Mouse (Mus musculus): Measurements from ENCODE around the gene Prss22. TPM values are rescaled to one million over a fixed set of nuclear protein-coding genes. Genes with fewer than 3 reads are reported as not detected.

The Prss22 gene
- polyA plus RNA-seq, 1 experiment from 2014 or later, result 1.3 TPM

DNA sequence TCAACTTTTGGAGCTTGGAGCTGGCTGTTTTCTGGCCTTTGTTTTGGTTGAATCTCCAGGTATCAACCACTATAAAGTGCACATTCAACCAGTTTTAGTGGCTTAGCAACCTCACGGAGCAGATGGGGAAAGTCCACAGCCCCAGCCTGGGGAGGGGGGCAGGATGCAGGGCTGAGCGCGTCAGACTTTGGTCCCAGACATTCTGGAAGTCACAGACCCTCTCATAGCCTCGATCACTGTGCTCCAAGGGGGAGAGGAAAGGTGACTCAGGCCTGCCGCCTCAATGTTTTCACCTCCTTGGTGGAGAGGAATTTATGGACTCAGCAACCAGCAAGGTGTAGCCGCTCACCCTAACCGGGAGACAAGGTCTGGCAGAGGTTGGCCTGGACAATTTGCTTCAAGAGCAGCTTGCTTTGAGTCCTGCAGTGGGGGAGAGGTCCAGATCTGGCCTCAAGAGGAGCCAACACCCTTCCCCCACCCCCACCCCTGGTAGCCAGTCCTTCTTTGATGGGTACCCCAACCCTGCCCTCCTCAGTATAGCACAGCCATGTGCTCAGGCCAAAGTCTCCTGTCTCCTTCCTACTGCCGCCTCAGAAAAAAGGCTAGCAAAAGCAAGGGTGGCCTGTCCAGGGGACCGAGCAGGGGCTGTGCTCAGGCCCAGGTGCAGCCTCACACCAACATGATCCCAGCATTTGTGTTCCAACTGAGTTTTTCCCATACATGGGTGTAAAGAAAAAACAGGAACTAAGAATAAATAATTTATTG lies 4.9 kb downstream of the Prss22 start:
- peaks cover 6% of the 10 kb centered on the region; the same call in 1 of the 2 replicates for H3K27me3 ChIP-seq (ENCODE audit: low read depth, poor library complexity, severe bottlenecking)
- H3K36me3 ChIP-seq, result no peaks in the 10 kb centered on the region
- no peaks in the 10 kb centered on the region for H3K9me3 ChIP-seq (replicated peaks)
- peak overlapping the region; percentile 77 for H3K27ac ChIP-seq
- H3K4me1 ChIP-seq, result peaks cover 12% of the 10 kb centered on the region
- WGBS, result 61% methylated on average over 9 of the region's 9 CpGs
- DNase-seq (ENCODE audit: low spot score), result peak; percentile 39
- peak overlapping the region; percentile 42 for H3K4me3 ChIP-seq

DNA sequence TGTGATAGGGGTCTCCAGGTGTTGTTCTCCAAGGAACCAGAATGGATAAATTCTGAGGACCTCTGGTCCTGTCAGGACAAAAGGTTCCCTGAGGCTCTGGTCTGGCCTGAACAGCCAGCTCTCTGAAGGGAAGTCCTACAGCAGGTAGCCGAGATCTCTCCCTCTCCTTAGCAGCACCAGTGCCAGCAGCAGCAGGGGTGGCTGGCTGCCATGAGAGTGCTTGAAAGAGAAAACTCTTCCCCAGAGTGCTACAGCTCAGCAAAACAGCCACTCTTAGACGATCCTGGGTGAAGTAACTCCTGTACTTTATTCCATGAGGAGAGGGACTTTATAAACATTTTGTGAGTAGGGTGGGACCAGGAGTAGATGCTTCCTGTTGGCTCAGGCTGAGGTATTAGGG lies 8.1 kb downstream of the Prss22 start:
- 55% methylated on average over 2 of the region's 2 CpGs for WGBS
- no peak overlapping the region for H3K4me3 ChIP-seq
- H3K9me3 ChIP-seq (replicated peaks), result no peaks in the 10 kb centered on the region
- H3K4me1 ChIP-seq, result peaks cover 12% of the 10 kb centered on the region
- H3K27me3 ChIP-seq (ENCODE audit: low read depth, poor library complexity, severe bottlenecking), result peaks cover 5% of the 10 kb centered on the region; the same call in 1 of the 2 replicates
- no peaks in the 10 kb centered on the region for H3K36me3 ChIP-seq
- H3K27ac ChIP-seq, result no peak overlapping the region
- DNase-seq (ENCODE audit: low spot score), result no peak

DNA sequence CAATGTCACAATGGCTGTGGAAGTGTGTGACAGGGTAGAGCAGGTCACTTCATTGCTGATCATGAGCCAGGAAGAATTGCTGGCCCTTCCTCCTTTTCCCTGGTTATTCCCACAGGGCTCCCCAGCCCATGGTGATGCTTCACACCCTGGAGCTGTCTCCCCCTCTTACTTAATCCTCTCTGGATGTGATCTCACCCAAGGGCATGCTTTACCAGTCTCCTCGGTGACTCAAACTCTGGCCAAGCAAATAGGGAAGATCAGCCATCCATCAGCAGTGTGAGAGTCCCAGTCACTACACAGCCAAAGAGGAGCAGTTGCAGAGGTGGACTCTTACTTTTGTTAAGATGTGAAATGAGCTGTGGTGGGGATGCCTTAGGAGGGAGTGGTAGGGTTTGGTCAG lies 12.9 kb downstream of the Prss22 start:
- no peaks in the 10 kb centered on the region for H3K36me3 ChIP-seq
- no peaks in the 10 kb centered on the region for H3K9me3 ChIP-seq (replicated peaks)
- no peaks in the 10 kb centered on the region for H3K27me3 ChIP-seq (ENCODE audit: low read depth, poor library complexity, severe bottlenecking)
- H3K4me1 ChIP-seq, result peaks cover 6% of the 10 kb centered on the region
- no peak for DNase-seq (ENCODE audit: low spot score)
- 91% methylated on average over 1 of the region's 1 CpGs for WGBS
- H3K27ac ChIP-seq, result no peak overlapping the region
- no peak overlapping the region for H3K4me3 ChIP-seq

DNA sequence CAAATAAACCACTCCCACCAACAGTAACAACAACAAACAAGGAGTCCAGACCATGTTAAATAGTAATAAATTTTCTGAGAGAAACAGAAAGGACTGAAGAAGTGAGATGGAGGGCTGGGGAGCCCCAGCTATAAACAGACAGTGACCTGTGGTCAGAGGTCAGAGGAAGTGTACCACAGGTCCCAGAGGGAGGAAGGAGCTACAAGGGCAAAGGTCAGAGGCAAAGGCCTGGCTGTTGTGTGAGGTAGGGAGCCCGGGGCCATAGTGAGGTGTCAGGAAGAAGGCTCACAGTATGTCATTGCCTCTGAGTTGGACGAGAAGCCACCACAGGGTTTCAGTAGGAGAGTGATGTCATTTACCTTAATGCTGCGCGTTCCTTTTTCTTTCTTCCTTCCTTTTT lies 15.0 kb downstream of the Prss22 start:
- peaks cover 6% of the 10 kb centered on the region for H3K4me1 ChIP-seq
- WGBS, result 49% methylated on average over 4 of the region's 4 CpGs
- H3K4me3 ChIP-seq, result no peak overlapping the region
- no peak for DNase-seq (ENCODE audit: low spot score)
- H3K27ac ChIP-seq, result no peak overlapping the region
- no peaks in the 10 kb centered on the region for H3K27me3 ChIP-seq (ENCODE audit: low read depth, poor library complexity, severe bottlenecking)
- no peaks in the 10 kb centered on the region for H3K9me3 ChIP-seq (replicated peaks)
- no peaks in the 10 kb centered on the region for H3K36me3 ChIP-seq

DNA sequence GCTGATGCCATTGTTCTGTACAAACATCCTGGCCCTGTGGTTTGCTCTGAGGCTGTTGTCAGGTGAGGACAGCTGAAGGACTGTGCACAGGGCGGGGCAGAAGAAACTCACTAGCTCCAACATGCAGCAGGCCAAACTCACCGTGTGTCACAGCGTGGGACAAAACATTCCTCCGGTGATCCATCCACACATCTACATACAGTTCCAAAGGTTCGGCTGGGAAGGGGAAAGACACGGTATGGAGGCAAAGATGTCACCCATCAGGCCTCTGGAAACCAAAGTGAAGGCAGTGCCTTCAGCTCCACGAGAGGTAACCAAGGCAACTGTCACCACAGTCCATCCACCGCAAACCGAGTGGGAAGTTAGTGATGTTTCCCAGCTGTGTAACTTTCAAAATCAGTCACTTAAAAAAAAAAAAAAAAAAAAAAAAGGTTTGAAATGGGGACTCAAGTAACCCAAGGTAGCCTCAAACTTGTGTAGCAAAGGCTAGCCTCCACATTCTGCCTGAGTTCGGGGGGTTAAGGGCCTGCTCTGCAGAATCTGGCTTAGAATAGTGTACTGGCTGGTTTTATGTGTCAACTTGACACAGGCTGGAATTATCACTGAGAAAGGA lies 17.5 kb downstream of the Prss22 start, which contains the start of gene Prss30:
TSS of gene Prss30 (minus strand) at position 270 of the 613 bp plus-strand sequence.
- no peaks in the 10 kb centered on the region for H3K9me3 ChIP-seq (replicated peaks)
- no peaks in the 10 kb centered on the region for H3K36me3 ChIP-seq
- no peaks in the 10 kb centered on the region for H3K27me3 ChIP-seq (ENCODE audit: low read depth, poor library complexity, severe bottlenecking)
- no peak for DNase-seq (ENCODE audit: low spot score)
- H3K27ac ChIP-seq, result no peak within 1 kb of the TSS
- 83% methylated on average over 10 of the region's 10 CpGs for WGBS
- no peak within 1 kb of the TSS for H3K4me3 ChIP-seq
- peaks cover 6% of the 10 kb centered on the region for H3K4me1 ChIP-seq

DNA sequence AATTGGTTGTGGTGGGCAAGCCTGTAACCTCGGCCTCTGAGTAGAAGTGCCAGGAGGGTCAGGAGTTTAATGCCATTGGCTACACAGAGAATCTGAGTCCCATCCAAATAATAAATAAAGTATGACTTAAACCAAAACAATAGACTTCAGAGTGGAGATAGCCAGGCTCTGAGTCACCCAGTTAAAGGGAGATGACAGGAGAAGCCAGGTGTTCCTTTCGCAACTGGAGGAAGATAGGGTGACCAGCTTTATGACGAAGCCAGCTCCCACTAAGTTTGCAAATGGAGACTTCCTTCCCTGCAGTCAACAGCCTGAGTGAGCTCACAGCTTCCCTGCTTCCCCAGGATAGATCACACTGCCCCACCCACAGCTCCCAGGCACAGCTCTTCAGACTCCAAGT lies 18.4 kb downstream of the Prss22 start:
- no peak for DNase-seq (ENCODE audit: low spot score)
- Histone ChIP-seq H3K27me3 (ENCODE audit: low read depth, poor library complexity, severe bottlenecking) (no peaks in the 10 kb centered on the region), H3K9me3 (replicated peaks) (no peaks in the 10 kb centered on the region), H3K4me3 (no peak overlapping the region), H3K27ac (no peak overlapping the region), H3K4me1 (peaks cover 6% of the 10 kb centered on the region), H3K36me3 (no peaks in the 10 kb centered on the region)
- WGBS, result 61% methylated on average over 3 of the region's 3 CpGs

DNA sequence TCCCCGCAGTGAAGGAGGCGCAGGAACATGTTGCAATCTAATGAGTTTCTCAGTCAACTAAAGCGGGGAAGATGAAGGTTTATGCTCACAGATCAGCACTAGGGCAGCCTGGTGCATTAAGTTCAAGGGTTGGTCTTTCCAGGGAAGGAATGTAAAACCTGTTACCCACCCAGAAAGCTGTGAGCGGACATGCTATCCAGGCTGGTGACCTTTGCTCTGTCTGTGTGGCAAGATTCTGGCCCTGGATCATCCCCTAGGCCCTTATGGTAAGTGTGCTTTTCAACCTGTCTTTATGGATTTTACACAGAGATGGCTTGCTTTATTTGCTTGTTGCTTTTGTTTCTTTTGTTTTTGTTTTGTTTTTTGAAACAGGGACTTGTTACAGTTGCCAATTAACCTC lies 21.2 kb downstream of the Prss22 start:
- Histone ChIP-seq H3K36me3 (no peaks in the 10 kb centered on the region), H3K27ac (no peak overlapping the region), H3K27me3 (ENCODE audit: low read depth, poor library complexity, severe bottlenecking) (no peaks in the 10 kb centered on the region), H3K4me3 (no peak overlapping the region), H3K9me3 (replicated peaks) (no peaks in the 10 kb centered on the region), H3K4me1 (no peaks in the 10 kb centered on the region)
- WGBS, result 85% methylated on average over 4 of the region's 4 CpGs
- no peak for DNase-seq (ENCODE audit: low spot score)

DNA sequence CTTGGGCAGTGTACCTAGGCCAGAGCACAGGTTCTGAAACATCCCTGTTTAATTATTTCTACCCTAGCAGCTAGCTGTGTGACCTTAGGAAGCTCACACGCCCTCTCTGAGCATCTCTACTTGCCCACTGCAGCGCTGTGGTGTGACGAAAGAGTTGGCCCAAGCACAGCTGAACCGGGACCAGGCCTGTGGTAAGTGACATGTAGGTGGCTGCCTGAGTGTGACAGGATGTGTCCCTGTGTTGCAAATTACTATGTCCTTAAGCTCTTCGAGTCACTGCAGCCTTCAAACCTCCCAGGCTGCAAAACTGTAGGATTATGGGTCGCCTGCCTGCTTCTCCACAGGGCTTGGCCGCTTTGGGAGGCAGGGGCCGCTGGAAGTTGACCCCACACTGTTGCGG lies 26.6 kb downstream of the Prss22 start:
- DNase-seq (ENCODE audit: low spot score), result no peak
- Histone ChIP-seq H3K4me3 (no peak overlapping the region), H3K4me1 (no peaks in the 10 kb centered on the region), H3K27ac (no peak overlapping the region), H3K9me3 (replicated peaks) (no peaks in the 10 kb centered on the region), H3K27me3 (ENCODE audit: low read depth, poor library complexity, severe bottlenecking) (no peaks in the 10 kb centered on the region), H3K36me3 (no peaks in the 10 kb centered on the region)
- WGBS, result 86% methylated on average over 9 of the region's 9 CpGs

DNA sequence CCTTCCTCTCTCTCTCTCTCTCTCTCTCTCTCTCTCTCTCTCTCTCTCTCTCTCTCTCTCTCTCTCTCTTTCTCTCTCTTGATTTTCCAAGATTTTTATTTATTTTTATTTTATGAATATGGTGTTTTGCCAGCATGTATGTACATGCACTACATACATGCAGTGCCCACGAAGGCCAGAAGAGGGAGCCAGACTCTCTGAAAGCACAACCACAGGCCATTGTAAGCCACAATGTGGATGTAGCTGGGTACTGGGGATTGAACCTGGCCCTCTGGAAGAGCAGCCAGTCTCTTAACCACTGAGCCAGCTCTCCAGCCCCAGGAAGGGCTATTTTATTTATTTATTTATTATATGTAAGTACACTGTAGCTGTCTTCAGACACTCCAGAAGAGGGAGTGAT lies 28.7 kb downstream of the Prss22 start:
- Histone ChIP-seq H3K9me3 (replicated peaks) (no peaks in the 10 kb centered on the region), H3K27me3 (ENCODE audit: low read depth, poor library complexity, severe bottlenecking) (no peaks in the 10 kb centered on the region), H3K27ac (no peak overlapping the region), H3K4me3 (no peak overlapping the region), H3K36me3 (no peaks in the 10 kb centered on the region), H3K4me1 (no peaks in the 10 kb centered on the region)
- 9% methylated on average over 1 of the region's 1 CpGs for WGBS
- peak; percentile 78 for DNase-seq (ENCODE audit: low spot score)

DNA sequence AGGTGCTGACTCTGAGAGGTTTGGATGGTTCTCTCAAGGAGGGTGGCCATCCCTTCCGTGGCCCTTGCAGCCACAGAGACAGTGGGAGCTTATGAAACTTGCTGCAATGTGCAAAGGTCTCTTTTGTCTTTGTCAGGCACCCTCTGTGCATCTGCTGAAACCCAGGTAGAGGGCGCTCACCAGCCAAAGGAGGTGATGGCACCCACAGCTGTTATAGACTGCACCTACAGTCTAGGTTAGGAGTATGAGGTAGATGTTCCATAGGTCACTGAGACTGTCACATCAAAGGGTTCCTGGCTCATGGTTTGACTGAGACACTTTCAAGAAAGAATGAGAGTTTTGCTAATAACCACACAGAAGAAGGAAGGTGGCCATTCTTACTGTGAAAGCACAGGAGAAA lies 29.1 kb downstream of the Prss22 start:
- no peak overlapping the region for H3K4me3 ChIP-seq
- DNase-seq (ENCODE audit: low spot score), result no peak
- WGBS, result 53% methylated on average over 2 of the region's 2 CpGs
- H3K9me3 ChIP-seq (replicated peaks), result no peaks in the 10 kb centered on the region
- no peak overlapping the region for H3K27ac ChIP-seq
- no peaks in the 10 kb centered on the region for H3K4me1 ChIP-seq
- H3K36me3 ChIP-seq, result no peaks in the 10 kb centered on the region
- no peaks in the 10 kb centered on the region for H3K27me3 ChIP-seq (ENCODE audit: low read depth, poor library complexity, severe bottlenecking)

DNA sequence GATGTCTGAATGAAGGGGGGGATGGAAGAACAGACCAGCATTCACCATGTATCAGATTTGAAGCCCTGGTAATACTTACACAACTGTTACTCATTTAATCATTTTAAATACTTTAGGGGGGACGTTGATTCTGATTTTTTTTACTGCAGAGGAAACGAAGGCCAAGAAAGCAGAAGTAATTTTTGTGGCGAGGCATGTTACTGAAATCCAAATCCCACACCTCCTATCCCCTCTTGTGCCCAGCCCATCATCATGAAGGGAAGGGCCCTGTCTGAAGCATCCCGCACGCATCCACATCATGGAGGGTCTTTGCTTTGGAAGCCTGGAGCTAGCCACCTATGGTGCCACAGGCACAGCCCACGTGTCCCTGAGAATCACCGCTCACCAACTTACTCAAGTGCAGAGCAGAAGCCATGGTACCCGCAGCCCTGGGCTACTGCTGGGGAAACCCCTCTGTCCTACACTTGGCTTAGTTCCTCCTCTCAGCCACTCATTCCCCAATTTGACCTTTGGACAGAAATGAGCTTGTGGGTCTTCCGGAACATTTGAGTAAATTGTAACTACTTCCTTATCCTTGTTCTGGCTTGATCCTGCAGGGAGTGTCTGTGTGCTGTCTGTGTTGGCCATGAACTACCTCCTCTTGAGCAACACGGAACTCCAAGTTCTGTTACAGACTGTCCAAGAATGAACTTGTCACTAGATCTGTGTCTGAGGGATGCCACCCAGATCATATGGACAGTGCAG lies 31.1 kb downstream of the Prss22 start:
- H3K9me3 ChIP-seq (replicated peaks), result no peaks in the 10 kb centered on the region
- no peak for DNase-seq (ENCODE audit: low spot score)
- H3K4me1 ChIP-seq, result no peaks in the 10 kb centered on the region
- H3K27me3 ChIP-seq (ENCODE audit: low read depth, poor library complexity, severe bottlenecking), result no peaks in the 10 kb centered on the region
- H3K4me3 ChIP-seq, result no peak overlapping the region
- H3K36me3 ChIP-seq, result no peaks in the 10 kb centered on the region
- no peak overlapping the region for H3K27ac ChIP-seq
- 88% methylated on average over 10 of the region's 10 CpGs for WGBS

DNA sequence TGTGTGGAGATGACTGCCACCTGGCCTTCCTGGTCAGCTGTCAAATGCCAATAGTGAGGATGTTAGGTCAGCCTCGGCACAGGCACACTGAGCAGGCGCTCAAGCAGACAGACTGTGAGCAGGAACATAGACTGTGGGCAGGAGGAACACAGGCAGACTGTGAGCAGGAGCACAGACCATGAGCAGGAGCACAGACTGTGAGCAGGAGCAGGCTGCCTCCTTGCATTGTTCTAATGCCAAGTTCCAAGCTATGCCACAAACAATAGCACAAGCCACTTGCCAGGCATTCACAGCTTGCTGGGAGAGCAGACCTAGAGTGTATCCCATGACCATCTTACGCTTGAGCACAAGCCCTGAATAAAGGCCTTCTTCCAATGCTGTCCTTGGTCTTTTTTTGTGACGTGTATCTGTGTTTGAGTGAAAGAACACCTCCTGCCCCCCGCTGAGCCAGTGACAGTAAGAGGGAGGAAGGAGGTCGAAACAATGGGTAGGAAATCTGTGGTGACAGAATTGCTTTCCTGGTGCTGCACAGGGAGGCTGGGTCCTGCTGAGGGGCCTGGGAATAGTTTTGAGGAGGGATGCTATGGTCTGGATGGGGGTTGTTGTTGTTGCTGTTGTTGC lies 32.0 kb downstream of the Prss22 start:
- no peak overlapping the region for H3K27ac ChIP-seq
- 56% methylated on average over 6 of the region's 6 CpGs for WGBS
- DNase-seq (ENCODE audit: low spot score), result no peak
- H3K9me3 ChIP-seq (replicated peaks), result no peaks in the 10 kb centered on the region
- no peak overlapping the region for H3K4me3 ChIP-seq
- no peaks in the 10 kb centered on the region for H3K27me3 ChIP-seq (ENCODE audit: low read depth, poor library complexity, severe bottlenecking)
- H3K4me1 ChIP-seq, result no peaks in the 10 kb centered on the region
- no peaks in the 10 kb centered on the region for H3K36me3 ChIP-seq

All from limb, embryonic 10.5 days (tissue).